ENCODE assay signal across 8 mouse cellular contexts in the genomic region with DNA sequence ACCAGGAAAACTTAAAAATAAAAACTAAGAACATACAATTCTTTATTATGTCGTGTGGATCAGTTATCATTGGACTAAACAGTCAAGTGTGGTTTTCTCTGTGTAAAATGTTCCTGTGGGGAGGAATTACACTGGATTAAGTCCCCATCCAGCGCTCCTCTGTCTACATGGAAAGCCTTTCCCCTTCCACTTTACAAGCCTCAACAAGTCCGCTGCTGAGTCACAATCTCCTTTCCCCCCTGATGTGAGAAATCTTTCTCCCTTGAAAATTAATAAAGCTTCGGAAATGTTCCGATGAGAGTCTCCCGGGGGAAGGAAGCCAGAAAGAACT. TPM values are rescaled to one million over a fixed set of nuclear protein-coding genes. Genes with fewer than 3 reads are reported as not detected.
A peak's percentile ranks its signal among the peaks of the same experiment; 100 is the strongest.
DNase-seq lines count a peak whose midpoint lies in the region; ATAC-seq lines count a peak whose summit lies in the region.

No protein-coding gene starts in this region.

- peak overlapping the region; percentile 95 for H3K4me3 ChIP-seq in lung, embryonic 16.5 days (ENCODE audit: low read length)
- peak overlapping the region; percentile 81 for H3K4me3 ChIP-seq in forebrain, embryonic 10.5 days
- H3K4me3 ChIP-seq in limb, embryonic 10.5 days, result peak overlapping the region; percentile 82
- H3K4me3 ChIP-seq in neural tube, embryonic 15.5 days (replicated peaks), result peak overlapping the region; percentile 98

- H3K36me3 ChIP-seq in lung, embryonic 16.5 days (ENCODE audit: control insufficient read depth, insufficient read depth, low read length), result no peaks in the 10 kb centered on the region
- H3K36me3 ChIP-seq in forebrain, embryonic 10.5 days (replicated peaks), result no peaks in the 10 kb centered on the region
- no peaks in the 10 kb centered on the region for H3K36me3 ChIP-seq in limb, embryonic 10.5 days
- no peaks in the 10 kb centered on the region for H3K36me3 ChIP-seq in neural tube, embryonic 15.5 days

- ATAC-seq in lung, embryonic 16.5 days (ENCODE audit: low read depth), result no peak
- no peak for ATAC-seq in neural tube, embryonic 15.5 days (ENCODE audit: low FRiP score)

- H3K4me2 ChIP-seq in lung, embryonic 16.5 days (ENCODE audit: low read depth, low read length), result peak overlapping the region; percentile 95
- peak overlapping the region; percentile 72 for H3K4me2 ChIP-seq in neural tube, embryonic 15.5 days

- WGBS in lung, embryonic 16.5 days, result 1% methylated on average over 6 of the region's 6 CpGs
- 3% methylated on average over 6 of the region's 6 CpGs for WGBS in forebrain, embryonic 10.5 days
- WGBS in limb, embryonic 10.5 days, result 5% methylated on average over 6 of the region's 6 CpGs
- WGBS in neural tube, embryonic 15.5 days, result 4% methylated on average over 6 of the region's 6 CpGs

- peaks cover 8% of the 10 kb centered on the region; the same call in 1 of the 2 replicates for H3K4me1 ChIP-seq in lung, embryonic 16.5 days (replicated peaks; ENCODE audit: control insufficient read depth, insufficient read depth, low read length)
- H3K4me1 ChIP-seq in forebrain, embryonic 10.5 days, result peaks cover 17% of the 10 kb centered on the region
- peaks cover 12% of the 10 kb centered on the region for H3K4me1 ChIP-seq in limb, embryonic 10.5 days
- H3K4me1 ChIP-seq in neural tube, embryonic 15.5 days, result peaks cover 4% of the 10 kb centered on the region

- peak overlapping the region; percentile 97 for H3K27ac ChIP-seq in lung, embryonic 16.5 days (ENCODE audit: low read length)
- H3K27ac ChIP-seq in forebrain, embryonic 10.5 days, result peak overlapping the region; percentile 93
- H3K27ac ChIP-seq in limb, embryonic 10.5 days, result no peak overlapping the region; the same call in 1 of the 2 replicates
- peak overlapping the region; percentile 100 for H3K27ac ChIP-seq in neural tube, embryonic 15.5 days (replicated peaks)

- H3K27me3 ChIP-seq in lung, embryonic 16.5 days (ENCODE audit: control insufficient read depth, insufficient read depth, low read depth, low read length), result no peaks in the 10 kb centered on the region
- H3K27me3 ChIP-seq in forebrain, embryonic 10.5 days (ENCODE audit: poor library complexity, severe bottlenecking), result peaks cover 41% of the 10 kb centered on the region
- H3K27me3 ChIP-seq in limb, embryonic 10.5 days (ENCODE audit: low read depth, poor library complexity, severe bottlenecking), result peaks cover 32% of the 10 kb centered on the region
- no peaks in the 10 kb centered on the region for H3K27me3 ChIP-seq in neural tube, embryonic 15.5 days (replicated peaks)

- H3K9ac ChIP-seq in lung, embryonic 16.5 days (ENCODE audit: low read length), result peak overlapping the region; percentile 93
- H3K9ac ChIP-seq in neural tube, embryonic 15.5 days (replicated peaks), result peak overlapping the region; percentile 100

- no peaks in the 10 kb centered on the region for H3K9me3 ChIP-seq in lung, embryonic 16.5 days (ENCODE audit: control insufficient read depth, low read length)
- H3K9me3 ChIP-seq in forebrain, embryonic 10.5 days, result no peaks in the 10 kb centered on the region
- no peaks in the 10 kb centered on the region for H3K9me3 ChIP-seq in limb, embryonic 10.5 days (replicated peaks)
- H3K9me3 ChIP-seq in neural tube, embryonic 15.5 days (replicated peaks), result no peaks in the 10 kb centered on the region

- DNase-seq in lung, postnatal 14 days, result no peak
- DNase-seq in forebrain, embryonic 10.5 days (ENCODE audit: extremely low spot score, low spot score), result no peak
- DNase-seq in limb, embryonic 10.5 days (ENCODE audit: low spot score), result no peak
- no peak for DNase-seq in urinary bladder, adult 18-20 months (ENCODE audit: low spot score in 2 of 2)
- no peak for DNase-seq in gastrocnemius, adult 18-20 months (ENCODE audit: low spot score)
- DNase-seq in adrenal gland, postnatal 4 days (ENCODE audit: low spot score in 2 of 2), result no peak

RNA-seq across cellular contexts. Expression of a gene that starts 0.9 kb away (rescaled TPM):
- 1.1 and 1.2 TPM in 2 replicates for polyA plus RNA-seq in lung, embryonic 16.5 days (2015; fragmentation: Nextera tagmentation; extraction: Ambion mirVana)
- polyA plus RNA-seq in forebrain, embryonic 10.5 days (2016; fragmentation: Nextera tagmentation; extraction: Ambion mirVana), result 0.69 and 1.1 TPM in 2 replicates
- 0.53 and 1.5 TPM in 2 replicates for polyA plus RNA-seq in limb, embryonic 10.5 days (2016; fragmentation: Nextera tagmentation; extraction: Ambion mirVana)
- polyA plus RNA-seq in neural tube, embryonic 15.5 days (2015; fragmentation: Nextera tagmentation; extraction: Ambion mirVana), result 12.9 and 15.6 TPM in 2 replicates
- total RNA-seq in gastrocnemius, adult 18-20 months (2021), result 10 to 100 TPM; 22.2 to 30.8 TPM
- 10 to 100 TPM; 19.7 to 20.4 TPM for total RNA-seq in adrenal gland, postnatal 4 days (2021)
